Mouse (Mus musculus) left cerebral cortex, adult 6 months (tissue): Measurements from ENCODE around the gene Ssxb9. TPM values are rescaled to one million over a fixed set of nuclear protein-coding genes. Genes with fewer than 3 reads are reported as not detected.

Experiments used
- long read RNA-seq, 2 experiments: library from polyadenylated mRNA; unstranded; transcript quantifications; one replicate each; pipeline ENCODE4 v2.0.0; 2019 to 2020
- polyA plus RNA-seq: library from polyadenylated mRNA; unstranded; fragments of <200 nt; fragmentation: Nextera tagmentation; gene quantifications from 2 replicates; pipeline ENCODE4 v1.2.3, GENCODE M21; 2021

Ssxb9 gene
- polyA plus RNA-seq = not detected in 2 replicates
- long read RNA-seq, experiment 1 = 0 reads
- long read RNA-seq, experiment 2 = 0 reads

DNA sequence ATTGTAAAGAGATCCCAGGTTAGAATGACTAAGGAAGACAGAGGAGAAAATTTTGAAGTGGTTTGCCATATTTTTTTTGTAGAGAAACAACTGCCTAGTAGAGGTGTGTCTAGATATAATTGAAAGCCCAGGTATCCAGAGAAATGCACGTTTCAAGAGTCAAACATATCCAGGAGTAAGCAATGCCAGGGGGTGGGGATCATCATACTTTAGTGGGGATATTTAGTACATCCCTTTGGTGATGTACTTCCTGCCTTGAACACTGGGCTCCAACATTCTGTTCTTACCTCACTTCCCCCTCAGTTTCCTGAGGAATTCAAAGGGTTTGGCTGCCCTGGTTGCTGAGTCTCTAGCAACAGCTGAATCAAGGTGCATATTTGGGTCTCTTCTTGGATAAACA is at the start of gene Ssxb9:
TSS of gene Ssxb9 (plus strand) at position 301 of the 400 bp plus-strand sequence.

DNA sequence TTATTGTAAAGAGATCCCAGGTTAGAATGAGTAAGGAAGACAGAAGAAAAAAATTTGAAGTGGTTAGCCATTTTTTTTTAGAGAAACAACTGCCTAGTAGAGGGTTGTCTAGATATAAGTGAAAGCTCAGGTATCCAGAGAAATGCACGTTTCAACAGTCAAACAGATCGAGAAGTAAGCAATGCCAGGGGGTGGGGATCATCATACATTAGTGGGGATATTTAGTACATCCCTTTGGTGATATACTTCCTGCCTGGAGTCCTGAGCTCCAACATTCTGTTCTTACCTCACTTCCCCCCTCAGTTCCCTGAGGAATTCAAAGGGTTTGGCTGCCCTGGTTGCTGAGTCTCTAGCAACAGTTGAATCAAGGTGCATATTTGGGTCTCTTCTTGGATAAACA is 39.7 kb upstream of the Ssxb9 start, which contains the start of gene Ssxb10:
TSS of gene Ssxb10 (plus strand) at position 301 of the 400 bp plus-strand sequence.

DNA sequence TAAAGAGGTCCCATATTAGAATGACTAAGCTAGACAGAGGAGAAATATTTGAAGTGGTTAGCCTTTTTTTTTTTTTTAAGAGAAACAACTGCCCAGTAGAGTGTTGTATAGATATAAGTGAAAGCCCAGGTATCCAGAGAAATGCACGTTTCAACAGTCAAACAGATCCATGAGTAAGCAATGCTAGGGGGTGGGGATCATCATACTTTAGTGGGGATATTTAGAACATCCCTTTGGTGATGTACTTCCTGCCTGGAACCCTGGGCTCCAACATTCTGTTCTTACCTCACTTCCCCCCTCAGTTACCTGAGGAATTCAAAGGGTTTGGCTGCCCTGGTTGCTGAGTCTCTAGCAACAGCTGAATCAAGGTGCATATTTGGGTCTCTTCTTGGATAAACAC is 46.2 kb downstream of the Ssxb9 start, which contains the start of gene Ssxb1:
TSS of gene Ssxb1 (plus strand) at position 301 of the 400 bp plus-strand sequence.

Other genes starting within 250 kb of the Ssxb9 start
- 17.2 and 22.4 TPM in 2 replicates for gene Wdr13, start 234.1 kb upstream of the Ssxb9 start, polyA plus RNA-seq
- gene Rbm3, start 221.1 kb upstream of the Ssxb9 start, polyA plus RNA-seq = 160 and 174 TPM in 2 replicates
- gene Tbc1d25, start 190.8 kb upstream of the Ssxb9 start, polyA plus RNA-seq = 10.7 and 11.2 TPM in 2 replicates
- 21.2 and 23.3 TPM in 2 replicates for gene Ebp, start 173.5 kb upstream of the Ssxb9 start, polyA plus RNA-seq
- gene Porcn, start 160.5 kb upstream of the Ssxb9 start, polyA plus RNA-seq = 57.0 and 59.0 TPM in 2 replicates
- gene Ftsj1, start 114.6 kb upstream of the Ssxb9 start, polyA plus RNA-seq = 29.1 and 29.3 TPM in 2 replicates
- 2.8 and 4.6 TPM in 2 replicates for gene Slc38a5, start 95.8 kb upstream of the Ssxb9 start, polyA plus RNA-seq
- not detected in 2 replicates for gene Ssxb10, start 39.6 kb upstream of the Ssxb9 start, polyA plus RNA-seq
- gene Ssxb1, start 46.3 kb downstream of the Ssxb9 start, polyA plus RNA-seq = not detected in 2 replicates
- gene Ssxb2, start 94.7 kb downstream of the Ssxb9 start, polyA plus RNA-seq = not detected in 2 replicates
- gene Gm14459, start 158.0 kb downstream of the Ssxb9 start, polyA plus RNA-seq = not detected in 2 replicates
- not detected in 2 replicates for gene Ssxb6, start 181.3 kb downstream of the Ssxb9 start, polyA plus RNA-seq
- gene Ssxb3, start 224.8 kb downstream of the Ssxb9 start, polyA plus RNA-seq = not detected in 2 replicates